Mouse (Mus musculus) stomach, postnatal 0 days (tissue): ENCODE measurements around the gene Psmb10. TPM values are rescaled to one million over a fixed set of nuclear protein-coding genes. Genes with fewer than 3 reads are reported as not detected.
A peak's percentile ranks its signal among the peaks of the same experiment; 100 is the strongest.

Experiments used
- ATAC-seq: fragments of 200-750 bp; cut with Nextera tagmentation; 2 replicates; pipeline ENCODE4 v1.8.0; 2017; ENCODE audit not compliant: low FRiP score, low TSS enrichment
- DNase-seq: peaks from one replicate; pipeline ENCODE4 v3.0.0-alpha.2; 2016; ENCODE audit warnings: low spot score
- H3K27ac ChIP-seq: fragments of 300-500 bp; sonication (generic); replicated peaks from 2 replicates; pipeline ENCODE4 v1.5.1; 2014; ENCODE audit warnings: mild to moderate bottlenecking, control low read depth
- H3K27me3 ChIP-seq: fragments of 300-500 bp; sonication (generic); 2 replicates; pipeline ENCODE4 v1.6.1; 2014; ENCODE audit warnings: low read length; ENCODE audit not compliant: control insufficient read depth, insufficient read depth
- H3K36me3 ChIP-seq: fragments of 300-500 bp; sonication (generic); 2 replicates; pipeline ENCODE4 v1.6.1; 2014; ENCODE audit warnings: low read length, mixed read lengths; ENCODE audit not compliant: control insufficient read depth, insufficient read depth
- H3K4me1 ChIP-seq: fragments of 300-500 bp; sonication (generic); replicated peaks from 2 replicates; pipeline ENCODE4 v1.6.1; 2014; ENCODE audit warnings: antibody characterized with exemption; ENCODE audit not compliant: control insufficient read depth, insufficient read depth
- H3K4me2 ChIP-seq: fragments of 300-500 bp; sonication (generic); replicated peaks from 2 replicates; pipeline ENCODE4 v1.6.1; 2014; ENCODE audit warnings: low read depth, mild to moderate bottlenecking, control low read depth, moderate library complexity
- H3K4me3 ChIP-seq: fragments of 300-500 bp; sonication (generic); 2 replicates; pipeline ENCODE4 v1.5.1; 2014; ENCODE audit warnings: low read depth, low read length, control low read depth
- H3K9ac ChIP-seq: fragments of 300-500 bp; sonication (generic); 2 replicates; pipeline ENCODE4 v1.6.1; 2014; ENCODE audit warnings: mild to moderate bottlenecking, low read length, control low read depth, mixed read lengths
- H3K9me3 ChIP-seq: fragments of 300-500 bp; sonication (generic); 2 replicates; pipeline ENCODE4 v1.6.1; 2016; ENCODE audit warnings: low read length; ENCODE audit not compliant: control insufficient read depth
- CTCF ChIP-seq: IDR thresholded peaks from 2 replicates; pipeline ENCODE4 v1.5.1; 2016; ENCODE audit warnings: antibody characterized with exemption, low read depth, mild to moderate bottlenecking, moderate library complexity
- EP300 ChIP-seq: optimal IDR thresholded peaks from 2 replicates; pipeline ENCODE3; 2016; ENCODE audit warnings: antibody characterized with exemption
- WGBS: fragments of 180-500 bp; shearing (Covaris S2); extraction: QIAGEN DNeasy Blood & Tissue Kit; methylation state at CpG from one replicate; pipeline ENCODE4 v1.1.7; 2014; 5-methylcytosine and 5-hydroxymethylcytosine counted together
- polyA plus RNA-seq: library from polyadenylated mRNA; unstranded; fragments of >200 nt; fragmentation: Nextera tagmentation; extraction: Ambion mirVana; gene quantifications from 2 replicates; pipeline ENCODE4 v1.2.1, GENCODE M21; 2015

Gene Psmb10
- polyA plus RNA-seq, 1 experiment from 2014 or later, result 65.9 TPM

DNA sequence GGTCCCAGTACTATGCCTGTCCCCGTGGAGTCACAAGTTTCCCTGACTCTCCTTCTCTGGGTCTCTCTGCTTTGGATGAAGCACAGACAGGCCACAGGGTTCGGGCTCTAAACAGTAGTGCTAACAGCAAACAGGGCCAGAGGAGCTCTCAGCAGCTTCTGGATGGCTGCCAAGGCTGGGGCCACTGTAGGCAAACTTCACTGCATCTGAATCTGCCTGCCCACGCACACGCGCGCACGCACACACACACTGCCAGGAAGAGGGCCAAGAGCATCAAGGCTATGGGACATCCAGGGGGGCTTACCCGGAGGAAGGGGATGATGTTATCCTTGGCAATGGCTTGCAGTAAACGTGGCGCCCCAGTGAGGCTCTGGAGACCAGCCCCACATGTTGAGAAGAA lies 11.1 kb upstream of the Psmb10 start:
- no peaks in the 10 kb centered on the region for H3K4me1 ChIP-seq
- H3K36me3 ChIP-seq, result peaks cover 31% of the 10 kb centered on the region
- no peak overlapping the region for H3K9ac ChIP-seq
- no peak overlapping the region for H3K4me2 ChIP-seq
- TF ChIP-seq EP300 (no peak), CTCF (no peak)
- peak; percentile 72 for DNase-seq
- WGBS, result 52% methylated on average over 10 of the region's 10 CpGs
- H3K4me3 ChIP-seq, result no peak overlapping the region
- H3K9me3 ChIP-seq, result no peaks in the 10 kb centered on the region
- no peak overlapping the region for H3K27ac ChIP-seq
- H3K27me3 ChIP-seq, result no peaks in the 10 kb centered on the region
- ATAC-seq, result peak; percentile 51

DNA sequence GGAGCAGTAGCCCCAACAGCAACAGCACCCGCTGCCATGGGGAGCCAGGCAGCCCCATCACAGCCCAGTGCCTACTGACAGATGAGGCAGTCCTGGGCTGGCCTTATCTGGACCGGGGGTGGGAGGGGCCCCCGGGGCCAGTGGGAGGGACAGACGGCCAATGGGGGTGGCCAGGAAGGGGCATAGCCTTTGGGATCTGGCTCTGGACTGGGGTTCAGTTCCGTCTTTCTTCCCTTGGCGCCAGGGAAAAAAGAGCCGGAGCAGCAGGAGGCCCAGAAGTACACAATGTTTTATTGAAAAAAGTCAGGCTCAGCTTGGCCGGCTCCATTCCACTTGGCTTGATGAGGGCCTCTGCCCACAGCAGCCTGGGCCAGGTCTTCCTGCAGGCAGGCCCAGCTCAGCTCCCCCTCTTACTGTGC lies 5.1 kb upstream of the Psmb10 start, which contains the start of gene Lcat:
Gene Lcat (minus strand): TSS at position 62 of the 419 bp plus-strand sequence.
- peak; percentile 30; the same call in 1 of the 2 replicates for ATAC-seq
- H3K27me3 ChIP-seq, result no peaks in the 10 kb centered on the region
- H3K27ac ChIP-seq, result no peak within 1 kb of the TSS
- H3K36me3 ChIP-seq, result peaks cover 27% of the 10 kb centered on the region
- no peak within 1 kb of the TSS for H3K4me3 ChIP-seq
- H3K9me3 ChIP-seq, result no peaks in the 10 kb centered on the region
- 76% methylated on average over 8 of the region's 8 CpGs for WGBS
- no peaks in the 10 kb centered on the region for H3K4me1 ChIP-seq
- H3K9ac ChIP-seq, result no peak within 1 kb of the TSS
- no peak for DNase-seq
- no peak for TF ChIP-seq EP300
- no peak for TF ChIP-seq CTCF
- H3K4me2 ChIP-seq, result no peak within 1 kb of the TSS

DNA sequence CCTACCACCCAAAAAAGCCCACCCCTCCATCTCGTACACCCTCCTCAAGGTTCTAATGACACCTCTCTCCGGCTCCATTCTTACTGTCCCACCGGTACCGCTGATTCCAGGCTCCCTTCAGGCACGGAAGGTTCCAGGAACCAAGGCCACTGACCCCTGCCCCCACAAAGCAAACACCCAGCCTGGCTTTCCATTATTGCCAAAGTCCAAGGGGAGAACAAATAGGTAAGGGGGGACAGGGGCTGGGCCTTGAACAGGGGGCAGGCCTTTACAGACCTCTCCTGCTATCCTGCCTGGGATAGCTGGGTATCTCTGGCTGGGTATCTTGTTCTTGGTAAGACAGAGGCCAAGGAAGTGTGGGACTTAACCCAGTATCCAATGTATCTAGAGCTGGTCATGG lies 4.3 kb upstream of the Psmb10 start:
- Histone ChIP-seq H3K27me3 (no peaks in the 10 kb centered on the region), H3K4me2 (no peak overlapping the region), H3K27ac (no peak overlapping the region), H3K9me3 (no peaks in the 10 kb centered on the region), H3K36me3 (peaks cover 27% of the 10 kb centered on the region), H3K9ac (no peak overlapping the region), H3K4me1 (no peaks in the 10 kb centered on the region), H3K4me3 (no peak overlapping the region)
- ATAC-seq (no peak), DNase-seq (no peak)
- TF ChIP-seq CTCF, result no peak
- no peak for TF ChIP-seq EP300
- whole genome bisulfite sequencing, result 82% methylated on average over 5 of the region's 5 CpGs

DNA sequence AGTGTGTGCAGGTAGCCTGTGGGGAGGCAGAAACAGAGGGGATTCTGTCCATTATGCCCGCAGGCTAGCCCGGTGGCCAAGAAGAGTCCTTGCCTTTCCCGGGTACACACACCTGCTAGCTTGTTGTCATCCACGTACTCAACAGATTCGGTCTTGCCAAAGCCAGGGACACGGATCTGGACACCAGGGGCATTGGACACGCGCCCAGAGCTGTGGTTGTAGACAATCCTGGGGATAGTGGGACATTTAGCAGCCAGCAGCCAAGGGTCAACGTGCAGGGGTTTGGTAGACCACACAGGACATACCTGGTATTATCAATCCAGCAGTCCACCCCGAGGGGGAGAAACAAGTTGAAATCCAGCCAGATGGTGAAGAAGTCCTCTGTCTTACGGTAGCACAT lies 3.8 kb upstream of the Psmb10 start:
- WGBS, result 95% methylated on average over 11 of the region's 11 CpGs
- peaks cover 26% of the 10 kb centered on the region for H3K36me3 ChIP-seq
- no peaks in the 10 kb centered on the region for H3K9me3 ChIP-seq

DNA sequence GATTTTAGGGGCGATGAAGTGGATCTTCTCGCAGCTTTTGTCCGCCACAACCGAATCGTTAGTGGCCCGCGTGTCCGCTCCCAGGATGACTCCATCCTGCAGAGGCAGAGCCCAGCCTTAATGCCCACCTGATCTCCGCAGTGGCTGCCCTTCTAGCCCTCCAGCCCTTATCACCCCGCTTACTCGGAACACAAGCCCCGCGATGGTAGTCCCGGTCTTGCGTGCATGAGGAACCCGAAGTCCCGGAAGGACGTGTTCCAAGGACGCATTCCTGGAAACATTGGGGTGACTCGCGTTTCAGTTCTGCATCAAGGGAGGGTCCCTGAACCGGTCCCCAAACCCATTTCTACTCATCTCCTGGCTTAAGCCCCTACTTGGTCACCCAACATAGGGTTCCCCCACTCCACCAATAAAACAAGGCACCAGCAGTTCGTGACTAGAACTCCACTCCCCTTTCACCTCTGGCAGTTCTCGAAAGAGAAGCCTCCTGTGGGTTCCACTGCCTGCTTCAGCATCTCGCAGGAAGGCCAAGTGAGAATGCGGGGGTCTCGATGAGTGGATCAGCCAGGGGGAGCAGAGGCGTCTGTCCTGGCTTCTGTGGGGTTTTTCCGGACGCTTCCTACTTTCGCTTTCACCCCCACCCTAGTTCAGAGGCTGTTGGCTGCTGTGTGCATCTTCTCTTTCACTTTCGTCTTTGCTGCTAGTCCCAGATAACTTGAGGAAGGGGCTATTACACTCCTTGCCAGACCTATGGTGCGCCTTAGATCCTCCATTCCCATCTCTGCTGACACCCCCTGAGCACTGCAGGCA lies 543 bp downstream of the Psmb10 start:
- peaks cover 3% of the 10 kb centered on the region; the same call in 1 of the 2 replicates for H3K4me1 ChIP-seq
- TF ChIP-seq EP300 (no peak), CTCF (no peak)
- peak overlapping the region; percentile 96 for H3K4me2 ChIP-seq
- ATAC-seq (0 out of 2 replicates have a peak, but pooled peaks have one; percentile 15), DNase-seq (peak; percentile 55)
- peak overlapping the region; percentile 74 for H3K9ac ChIP-seq
- WGBS, result under 1% methylated on average over 33 of the region's 33 CpGs
- no peaks in the 10 kb centered on the region for H3K27me3 ChIP-seq
- peak overlapping the region; percentile 85 for H3K27ac ChIP-seq
- peak overlapping the region; percentile 79 for H3K4me3 ChIP-seq
- H3K9me3 ChIP-seq, result no peaks in the 10 kb centered on the region
- H3K36me3 ChIP-seq, result no peaks in the 10 kb centered on the region; the same call in 1 of the 2 replicates

More for the DNA sequence above, 3.8 kb upstream of the Psmb10 start:
- H3K4me2 ChIP-seq, result no peak overlapping the region
- no peaks in the 10 kb centered on the region for H3K4me1 ChIP-seq
- no peak overlapping the region for H3K9ac ChIP-seq
- DNase-seq (no peak), ATAC-seq (no peak)
- no peak overlapping the region for H3K27ac ChIP-seq
- no peak overlapping the region for H3K4me3 ChIP-seq
- H3K27me3 ChIP-seq, result no peaks in the 10 kb centered on the region
- no peak for TF ChIP-seq EP300
- TF ChIP-seq CTCF, result no peak
